Mouse (Mus musculus): ENCODE results near the gene Tmprss9. TPM values are rescaled to one million over a fixed set of nuclear protein-coding genes. Genes with fewer than 3 reads are reported as not detected.

Gene Tmprss9
- polyA plus RNA-seq, 1 experiment from 2014 or later, result not detected

GRCm38 (mm10) chr10:80874035-80874434 is 2.4 kb downstream of the Tmprss9 start:
- 84% methylated on average over 9 of the region's 9 CpGs for WGBS
- H3K4me3 ChIP-seq (ENCODE audit: low read depth, low read length), result no peak overlapping the region
- TF ChIP-seq CTCF (IDR thresholded peaks at IDR 0.05; ENCODE audit: low read depth), result no peak
- no peaks in the 10 kb centered on the region for H3K4me1 ChIP-seq (replicated peaks; ENCODE audit: control insufficient read depth, insufficient read depth, low read length)
- no peaks in the 10 kb centered on the region for H3K27me3 ChIP-seq (replicated peaks; ENCODE audit: control insufficient read depth, insufficient read depth, low read length)
- no peak overlapping the region for H3K27ac ChIP-seq (ENCODE audit: low read depth, low read length)
- H3K9me3 ChIP-seq (ENCODE audit: control insufficient read depth), result no peaks in the 10 kb centered on the region
- no peak overlapping the region for H3K4me2 ChIP-seq (replicated peaks; ENCODE audit: low read depth)
- no peak overlapping the region for H3K9ac ChIP-seq (ENCODE audit: low read depth, low read length)
- H3K36me3 ChIP-seq (ENCODE audit: control insufficient read depth, insufficient read depth), result no peaks in the 10 kb centered on the region
- no peak for ATAC-seq

- H3K4me2 ChIP-seq (replicated peaks; ENCODE audit: low read depth), result no peak overlapping the region
- ATAC-seq, result no peak
- no peaks in the 10 kb centered on the region for H3K9me3 ChIP-seq (ENCODE audit: control insufficient read depth)
- H3K4me1 ChIP-seq (replicated peaks; ENCODE audit: control insufficient read depth, insufficient read depth, low read length), result no peaks in the 10 kb centered on the region
- no peaks in the 10 kb centered on the region for H3K36me3 ChIP-seq (ENCODE audit: control insufficient read depth, insufficient read depth)
- TF ChIP-seq CTCF (IDR thresholded peaks at IDR 0.05; ENCODE audit: low read depth), result peak; percentile 88
- 30% methylated on average over 5 of the region's 5 CpGs for WGBS
- H3K27ac ChIP-seq (ENCODE audit: low read depth, low read length), result no peak overlapping the region
- no peak overlapping the region for H3K9ac ChIP-seq (ENCODE audit: low read depth, low read length)
- no peaks in the 10 kb centered on the region for H3K27me3 ChIP-seq (replicated peaks; ENCODE audit: control insufficient read depth, insufficient read depth, low read length)
- H3K4me3 ChIP-seq (ENCODE audit: low read depth, low read length), result no peak overlapping the region
Observed at GRCm38 (mm10) chr10:80876028-80876427, 4.4 kb downstream of the Tmprss9 start.

DNA sequence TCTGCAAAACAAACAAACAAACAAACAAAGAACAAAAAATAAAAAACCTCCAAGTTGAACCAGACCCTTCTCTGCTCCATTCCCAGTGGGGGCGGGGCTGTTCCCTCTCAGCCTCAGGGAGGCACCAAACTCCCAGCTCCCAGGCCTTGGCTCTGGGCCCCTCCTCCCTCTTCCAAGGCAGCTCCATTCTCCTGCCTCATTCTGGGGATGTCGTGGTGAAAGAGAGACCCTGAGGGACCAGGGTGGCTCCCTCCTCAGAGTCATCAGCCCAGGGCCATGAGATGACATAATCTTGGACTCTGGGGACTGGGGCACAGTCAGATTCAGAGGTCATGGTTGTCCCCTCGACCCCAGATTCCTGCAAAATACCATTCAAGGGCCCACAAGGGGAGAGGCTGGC is 4.9 kb downstream of the Tmprss9 start:
- Histone ChIP-seq H3K36me3 (ENCODE audit: control insufficient read depth, insufficient read depth) (no peaks in the 10 kb centered on the region), H3K4me2 (replicated peaks; ENCODE audit: low read depth) (no peak overlapping the region), H3K4me1 (replicated peaks; ENCODE audit: control insufficient read depth, insufficient read depth, low read length) (no peaks in the 10 kb centered on the region), H3K9me3 (ENCODE audit: control insufficient read depth) (no peaks in the 10 kb centered on the region), H3K4me3 (ENCODE audit: low read depth, low read length) (no peak overlapping the region), H3K9ac (ENCODE audit: low read depth, low read length) (no peak overlapping the region), H3K27me3 (replicated peaks; ENCODE audit: control insufficient read depth, insufficient read depth, low read length) (no peaks in the 10 kb centered on the region), H3K27ac (ENCODE audit: low read depth, low read length) (no peak overlapping the region)
- no peak for ATAC-seq
- TF ChIP-seq CTCF (IDR thresholded peaks at IDR 0.05; ENCODE audit: low read depth), result no peak
- WGBS, result 31% methylated on average over 3 of the region's 3 CpGs

DNA sequence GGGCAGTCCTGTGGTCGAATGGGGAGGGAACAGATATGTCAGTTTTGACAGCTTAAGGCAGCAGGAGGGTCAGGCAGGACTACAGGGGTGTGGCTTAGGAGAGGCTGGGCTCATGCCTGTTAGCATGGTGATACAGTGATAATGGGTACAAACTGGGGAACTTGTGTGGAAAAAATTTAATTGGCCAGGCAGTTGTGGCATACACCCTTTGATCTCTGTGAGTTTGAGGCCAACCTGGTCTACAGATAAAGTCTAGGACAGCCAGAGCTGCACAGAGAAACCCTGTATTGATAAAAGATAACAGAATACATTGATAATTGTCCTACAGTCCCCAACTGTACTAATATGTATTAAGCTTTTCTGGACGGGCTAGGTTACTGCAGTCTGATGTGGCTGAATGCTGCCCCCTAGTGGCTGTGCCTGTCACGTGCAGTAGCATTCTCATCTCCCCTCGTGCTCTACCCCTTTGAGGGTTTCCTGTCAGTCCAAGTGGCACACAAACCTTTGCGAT is 8.5 kb downstream of the Tmprss9 start:
- no peak overlapping the region for H3K9ac ChIP-seq (ENCODE audit: low read depth, low read length)
- H3K27ac ChIP-seq (ENCODE audit: low read depth, low read length), result no peak overlapping the region
- H3K36me3 ChIP-seq (ENCODE audit: control insufficient read depth, insufficient read depth), result no peaks in the 10 kb centered on the region
- H3K4me1 ChIP-seq (replicated peaks; ENCODE audit: control insufficient read depth, insufficient read depth, low read length), result no peaks in the 10 kb centered on the region
- H3K4me3 ChIP-seq (ENCODE audit: low read depth, low read length), result no peak overlapping the region
- H3K4me2 ChIP-seq (replicated peaks; ENCODE audit: low read depth), result no peak overlapping the region
- 10% methylated on average over 5 of the region's 5 CpGs for WGBS
- H3K9me3 ChIP-seq (ENCODE audit: control insufficient read depth), result no peaks in the 10 kb centered on the region
- ATAC-seq, result peak; percentile 50; the same call in 1 of the 2 replicates
- TF ChIP-seq CTCF (IDR thresholded peaks at IDR 0.05; ENCODE audit: low read depth), result peak; percentile 89
- H3K27me3 ChIP-seq (replicated peaks; ENCODE audit: control insufficient read depth, insufficient read depth, low read length), result no peaks in the 10 kb centered on the region

DNA sequence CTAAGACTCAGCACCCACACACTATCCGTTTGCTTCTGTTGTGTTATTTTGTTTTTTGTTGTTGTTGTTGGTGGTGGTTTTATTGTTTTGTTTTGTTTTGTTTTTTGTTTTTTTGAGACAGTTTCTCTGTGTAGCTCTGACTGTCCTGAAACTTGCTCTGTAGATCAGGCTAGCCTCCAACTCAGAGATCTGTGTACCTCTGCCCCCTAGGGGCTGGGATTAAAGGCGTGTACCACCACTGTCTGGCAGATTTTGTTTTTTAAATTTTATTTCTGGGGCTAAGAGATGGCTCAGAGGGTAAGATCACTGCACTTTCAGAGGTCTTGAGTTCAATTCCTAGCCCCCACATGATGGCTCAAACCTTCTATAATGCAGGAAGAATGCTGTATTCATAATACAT is 9.3 kb downstream of the Tmprss9 start:
- Histone ChIP-seq H3K4me2 (replicated peaks; ENCODE audit: low read depth) (no peak overlapping the region), H3K4me1 (replicated peaks; ENCODE audit: control insufficient read depth, insufficient read depth, low read length) (no peaks in the 10 kb centered on the region), H3K27me3 (replicated peaks; ENCODE audit: control insufficient read depth, insufficient read depth, low read length) (no peaks in the 10 kb centered on the region), H3K9ac (ENCODE audit: low read depth, low read length) (no peak overlapping the region), H3K9me3 (ENCODE audit: control insufficient read depth) (no peaks in the 10 kb centered on the region), H3K36me3 (ENCODE audit: control insufficient read depth, insufficient read depth) (no peaks in the 10 kb centered on the region), H3K4me3 (ENCODE audit: low read depth, low read length) (no peak overlapping the region), H3K27ac (ENCODE audit: low read depth, low read length) (no peak overlapping the region)
- ATAC-seq, result no peak
- 70% methylated on average over 2 of the region's 2 CpGs for WGBS
- no peak for TF ChIP-seq CTCF (IDR thresholded peaks at IDR 0.05; ENCODE audit: low read depth)

DNA sequence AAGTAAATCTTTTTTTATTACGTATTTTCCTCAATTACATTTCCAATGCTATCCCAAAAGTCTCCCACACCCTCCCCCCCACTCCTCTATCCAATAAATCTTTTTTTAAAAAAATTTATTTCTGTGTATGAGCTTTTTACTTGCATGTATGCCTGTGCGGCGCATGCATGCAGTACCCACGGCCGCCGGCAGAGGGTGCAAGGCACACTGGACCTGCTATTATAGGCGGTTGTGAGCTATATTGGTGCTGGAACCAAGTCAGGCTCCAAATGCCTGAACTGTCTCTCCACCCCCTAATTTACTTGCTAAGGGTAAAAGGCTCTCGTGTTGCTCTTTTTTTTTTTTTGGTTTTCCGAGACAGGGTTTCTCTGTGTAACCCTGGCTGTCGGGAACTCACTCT is 9.7 kb downstream of the Tmprss9 start:
- Histone ChIP-seq H3K4me3 (ENCODE audit: low read depth, low read length) (no peak overlapping the region), H3K36me3 (ENCODE audit: control insufficient read depth, insufficient read depth) (no peaks in the 10 kb centered on the region), H3K9me3 (ENCODE audit: control insufficient read depth) (no peaks in the 10 kb centered on the region), H3K27ac (ENCODE audit: low read depth, low read length) (no peak overlapping the region), H3K9ac (ENCODE audit: low read depth, low read length) (no peak overlapping the region), H3K4me1 (replicated peaks; ENCODE audit: control insufficient read depth, insufficient read depth, low read length) (no peaks in the 10 kb centered on the region), H3K4me2 (replicated peaks; ENCODE audit: low read depth) (no peak overlapping the region), H3K27me3 (replicated peaks; ENCODE audit: control insufficient read depth, insufficient read depth, low read length) (no peaks in the 10 kb centered on the region)
- TF ChIP-seq CTCF (IDR thresholded peaks at IDR 0.05; ENCODE audit: low read depth), result peak; percentile 81
- 24% methylated on average over 10 of the region's 10 CpGs for WGBS
- no peak for ATAC-seq

GRCm38 (mm10) chr10:80887181-80887580 is 15.5 kb downstream of the Tmprss9 start:
- Histone ChIP-seq H3K9me3 (ENCODE audit: control insufficient read depth) (no peaks in the 10 kb centered on the region), H3K9ac (ENCODE audit: low read depth, low read length) (no peak overlapping the region), H3K27ac (ENCODE audit: low read depth, low read length) (no peak overlapping the region), H3K4me1 (replicated peaks; ENCODE audit: control insufficient read depth, insufficient read depth, low read length) (no peaks in the 10 kb centered on the region), H3K36me3 (ENCODE audit: control insufficient read depth, insufficient read depth) (no peaks in the 10 kb centered on the region), H3K4me2 (replicated peaks; ENCODE audit: low read depth) (no peak overlapping the region), H3K4me3 (ENCODE audit: low read depth, low read length) (no peak overlapping the region), H3K27me3 (replicated peaks; ENCODE audit: control insufficient read depth, insufficient read depth, low read length) (peaks cover 15% of the 10 kb centered on the region)
- 57% methylated on average over 11 of the region's 11 CpGs for WGBS
- ATAC-seq, result no peak
- no peak for TF ChIP-seq CTCF (IDR thresholded peaks at IDR 0.05; ENCODE audit: low read depth)
